Mouse (Mus musculus): Measurements from ENCODE around the gene Cd3eap. TPM values are rescaled to one million over a fixed set of nuclear protein-coding genes. Genes with fewer than 3 reads are reported as not detected.

Gene Cd3eap
- total and polyA plus RNA-seq, 3 experiments, result 43.9 to 49.8 TPM; not detected in 1

DNA sequence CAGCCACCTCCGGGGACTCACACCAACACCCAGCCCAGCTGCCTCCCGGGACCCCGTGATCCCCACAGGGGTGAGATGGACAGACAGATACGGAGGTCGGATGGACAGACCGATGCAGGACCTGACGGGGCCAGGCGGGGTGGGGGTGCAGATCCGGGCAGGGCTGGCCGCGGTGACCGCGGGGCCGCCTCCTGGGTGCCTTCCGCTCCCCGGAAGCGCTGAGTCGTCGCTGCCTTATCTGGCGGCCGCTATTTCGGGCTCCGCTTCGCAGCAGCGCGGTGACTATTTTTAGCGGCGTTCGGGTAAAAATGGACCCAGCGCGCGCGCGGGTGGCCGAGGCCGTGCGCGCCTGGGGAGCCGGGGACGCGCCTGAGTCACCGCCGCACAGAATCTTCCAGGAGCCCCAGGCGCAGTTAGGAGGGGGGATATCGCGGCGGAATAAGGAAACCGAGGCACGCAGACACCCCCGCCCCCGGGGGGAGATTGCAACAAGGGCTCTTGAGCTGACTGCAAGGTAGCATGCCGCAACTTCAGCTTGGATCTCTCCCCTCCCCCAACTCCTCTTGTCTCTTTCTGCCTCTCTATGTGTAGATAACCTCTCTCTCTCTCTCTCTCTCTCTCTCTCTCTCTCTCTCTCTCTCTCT is 26.5 kb downstream of the Cd3eap start:
- peak; percentile 78 for DNase-seq (ENCODE audit: low read depth, low spot score)
- no peaks in the 10 kb centered on the region; a peak in 1 of 4 replicates for H3K27me3 ChIP-seq (ENCODE audit: control insufficient read depth in 1 of 2, insufficient read depth in 2 of 2, low read length in 2 of 2)
- peaks cover 0 to 7% of the 10 kb centered on the region in 2 experiments; a peak in 2 of 4 replicates for H3K36me3 ChIP-seq (ENCODE audit: control insufficient read depth in 1 of 2, insufficient read depth in 2 of 2, low read length in 2 of 2)
- no peaks in the 10 kb centered on the region for H3K79me2 ChIP-seq (ENCODE audit: control insufficient read depth, insufficient read depth, low read length, poor library complexity)
- H3K4me3 ChIP-seq (ENCODE audit: control insufficient read depth in 1 of 2, insufficient read depth in 1 of 2, low read depth in 2 of 2, low read length in 2 of 2), result peak overlapping the region; percentile 41 to 66
- peak overlapping the region; percentile 36 for H3K27ac ChIP-seq (ENCODE audit: control insufficient read depth, low read depth, low read length)
- no peaks in the 10 kb centered on the region for H3K9me3 ChIP-seq (replicated peaks; ENCODE audit: insufficient read depth, low read length)
- peak overlapping the region; percentile 73 for H3K9ac ChIP-seq (ENCODE audit: control insufficient read depth, low read depth, low read length, poor library complexity, severe bottlenecking)
- H3K4me1 ChIP-seq (ENCODE audit: control insufficient read depth in 1 of 2, insufficient read depth in 2 of 2, low read length in 2 of 2), result peaks cover 4 to 10% of the 10 kb centered on the region in 2 experiments
- TF ChIP-seq RCOR1 (IDR thresholded peaks at IDR 0.05; ENCODE audit: low read depth, low read length) (no peak), JUND (IDR thresholded peaks at IDR 0.05; ENCODE audit: low read depth, low read length) (peak; percentile 84; the same call in 1 of the 2 replicates), ZKSCAN1 (IDR thresholded peaks at IDR 0.05; ENCODE audit: low read depth, low read length) (no peak), SIN3A (IDR thresholded peaks at IDR 0.05; ENCODE audit: low read length) (0 out of 2 replicates have a peak, but pooled peaks have one; percentile 26), MXI1 (IDR thresholded peaks at IDR 0.05; ENCODE audit: low read depth, low read length) (0 out of 2 replicates have a peak, but pooled peaks have one; percentile 28), MAFK (IDR thresholded peaks at IDR 0.05; ENCODE audit: borderline replicate concordance, low read depth, low read length) (no peak), SMC3 (IDR thresholded peaks at IDR 0.05; ENCODE audit: low read depth, low read length) (no peak), BHLHE40 (IDR thresholded peaks at IDR 0.05; ENCODE audit: borderline replicate concordance, low read depth, low read length) (0 out of 2 replicates have a peak, but pooled peaks have one; percentile 23), ZC3H11A (IDR thresholded peaks at IDR 0.05; ENCODE audit: low read depth, low read length) (no peak), KAT2A (conservative IDR thresholded peaks at IDR 0.05; ENCODE audit: low read depth, low read length) (no peak), MAX (IDR thresholded peaks at IDR 0.05; ENCODE audit: low read length) (no peak), RAD21 (IDR thresholded peaks at IDR 0.05; ENCODE audit: low read depth, low read length) (no peak), UBTF (IDR thresholded peaks at IDR 0.05; ENCODE audit: borderline replicate concordance, insufficient read depth, low read depth, low read length) (no peak), ZMIZ1 (IDR thresholded peaks at IDR 0.05; ENCODE audit: low read depth, low read length) (no peak), E2F4 (IDR thresholded peaks at IDR 0.05; ENCODE audit: borderline replicate concordance, low read depth, low read length) (no peak), POLR2AphosphoS5 (IDR thresholded peaks at IDR 0.05; ENCODE audit: borderline replicate concordance, low read depth, low read length) (no peak), POLR2AphosphoS2 (IDR thresholded peaks at IDR 0.05; ENCODE audit: low read length) (no peak), ETS1 (IDR thresholded peaks at IDR 0.05; ENCODE audit: low read depth, low read length) (peak; percentile 77), EP300 (IDR thresholded peaks at IDR 0.05; ENCODE audit: low read depth in 1 of 2, low read length in 2 of 2) (peak in 1 of 2 experiments; percentile 57; a peak in 2 of 4 replicates), MAZ (IDR thresholded peaks at IDR 0.05; ENCODE audit: low read depth, low read length) (no peak), MYB (IDR thresholded peaks at IDR 0.05; ENCODE audit: low read depth, low read length) (no peak), TAL1 (IDR thresholded peaks at IDR 0.05; ENCODE audit: low read length) (no peak), USF1 (IDR thresholded peaks at IDR 0.05; ENCODE audit: low read depth, low read length) (no peak), ELF1 (IDR thresholded peaks at IDR 0.05; ENCODE audit: low read depth, low read length) (peak; percentile 49), NRF1 (IDR thresholded peaks at IDR 0.05; ENCODE audit: insufficient read depth, low read depth, low read length, poor library complexity, severe bottlenecking) (peak; percentile 40; the same call in 1 of the 2 replicates), MYC (IDR thresholded peaks at IDR 0.05; ENCODE audit: low read depth, low read length) (no peak), TCF12 (IDR thresholded peaks at IDR 0.05; ENCODE audit: low read depth, low read length) (0 out of 2 replicates have a peak, but pooled peaks have one; percentile 4), GABPA (IDR thresholded peaks at IDR 0.05; ENCODE audit: low read depth, low read length) (no peak), CHD2 (IDR thresholded peaks at IDR 0.05; ENCODE audit: low read length) (no peak), POLR2A (IDR thresholded peaks at IDR 0.05; ENCODE audit: control insufficient read depth in 1 of 2, insufficient read depth in 1 of 2, low read depth in 1 of 2, low read length in 2 of 2, poor library complexity in 1 of 2) (no peak), CHD1 (IDR thresholded peaks at IDR 0.05; ENCODE audit: low read depth, low read length) (no peak), GATA1 (IDR thresholded peaks at IDR 0.05; ENCODE audit: low read depth, low read length) (peak; percentile 35; the same call in 1 of the 2 replicates), CTCF (IDR thresholded peaks at IDR 0.05 in 2 of 3, conservative IDR thresholded peaks at IDR 0.05 in 1 of 3; ENCODE audit: control insufficient read depth in 1 of 3, insufficient read depth in 1 of 3, low read depth in 2 of 3, low read length in 3 of 3, poor library complexity in 1 of 3, severe bottlenecking in 1 of 3) (no peak), MEF2A (IDR thresholded peaks at IDR 0.05; ENCODE audit: extremely low read depth, insufficient replicate concordance, low read depth, low read length, poor library complexity, severe bottlenecking) (peak; percentile 100), TBP (IDR thresholded peaks at IDR 0.05; ENCODE audit: low read depth, low read length) (no peak), HCFC1 (IDR thresholded peaks at IDR 0.05; ENCODE audit: low read depth, low read length) (peak; percentile 13; the same call in 1 of the 2 replicates)

Measured in MEL (cell line).